Mouse (Mus musculus): ENCODE data around the gene Arpp19. TPM values are rescaled to one million over a fixed set of nuclear protein-coding genes. Genes with fewer than 3 reads are reported as not detected.

Gene Arpp19
- total RNA-seq (2021), result 100 to 1,000 TPM; 193 to 207 TPM

DNA sequence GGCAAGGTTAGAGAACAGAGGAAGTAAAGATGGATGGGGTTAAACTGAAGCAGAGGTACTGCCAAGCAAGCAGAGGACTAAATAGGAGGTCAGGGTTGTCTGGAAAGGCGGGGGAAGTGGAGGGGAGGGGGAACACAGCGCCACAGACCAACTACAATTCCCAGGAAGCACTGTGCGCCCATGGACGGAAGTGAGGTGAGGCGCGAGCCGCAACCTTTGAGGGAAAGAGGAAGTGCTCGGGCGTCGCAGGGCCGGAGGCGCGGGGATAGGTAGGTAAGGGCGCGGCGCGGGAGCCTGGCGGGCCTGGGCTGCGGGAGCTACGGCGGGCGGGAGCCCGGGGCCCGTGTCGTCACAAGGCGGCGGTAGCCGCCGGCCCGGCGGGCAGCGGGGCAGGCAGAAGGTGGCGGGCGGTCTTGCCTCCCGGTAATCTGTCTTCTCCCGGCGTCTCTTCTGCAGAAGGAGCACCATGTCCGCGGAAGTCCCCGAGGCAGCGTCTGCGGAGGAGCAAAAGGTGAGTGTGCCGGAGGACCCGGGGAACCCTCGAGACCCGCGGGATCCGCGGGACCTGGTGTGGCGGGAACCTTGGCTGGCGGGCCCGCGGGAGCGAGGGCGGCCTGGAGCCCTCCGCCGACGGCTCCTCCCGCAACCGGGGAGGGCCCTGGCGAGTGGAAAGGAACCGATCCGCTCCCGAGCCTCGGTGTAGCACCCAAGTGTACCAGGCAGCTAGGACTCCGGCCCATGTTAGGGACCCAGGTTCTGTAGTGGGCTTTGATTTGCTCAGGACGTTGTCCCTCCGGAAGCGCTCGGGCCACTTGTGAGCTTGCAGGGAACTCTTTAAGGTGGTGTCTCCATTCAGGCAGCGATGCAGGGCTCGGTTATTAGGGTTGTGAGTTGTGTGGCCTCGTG lies at the start of gene Arpp19:
Gene Arpp19 (plus strand): TSS at position 164 of the 906 bp plus-strand sequence.
- DNase-seq, result peak; percentile 83
- intact Hi-C loops (cut with DNase I), result no loop called here

DNA sequence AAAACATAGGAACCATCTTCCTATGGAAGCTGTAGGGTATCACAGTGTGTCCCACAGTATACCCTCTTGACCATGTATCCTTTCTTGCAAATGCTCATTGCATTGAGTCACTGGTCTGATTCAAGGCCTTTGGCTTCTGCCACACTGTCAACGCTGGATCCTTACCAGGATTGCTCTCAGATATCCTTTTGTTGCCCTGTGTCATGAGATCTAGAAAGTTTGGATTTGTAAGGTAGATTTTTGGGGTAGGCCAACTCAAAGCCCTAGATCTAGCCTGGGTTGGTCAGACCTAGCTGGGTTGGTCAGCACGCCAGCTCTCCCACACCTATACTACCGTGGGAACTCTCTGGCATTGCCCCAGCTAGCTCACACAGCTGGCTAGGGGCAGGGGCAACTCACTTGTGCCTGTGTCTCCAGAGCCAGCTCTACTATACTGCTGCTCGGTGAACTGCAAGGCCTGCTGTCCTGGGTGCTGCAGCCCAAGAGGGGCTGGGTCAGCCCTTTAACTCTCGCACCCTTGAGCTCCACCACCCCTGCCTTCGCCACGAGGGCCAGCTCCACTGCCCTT lies 48.4 kb upstream of the Arpp19 start:
- intact Hi-C loops (cut with DNase I), result no loop called here
- DNase-seq, result no peak

DNA sequence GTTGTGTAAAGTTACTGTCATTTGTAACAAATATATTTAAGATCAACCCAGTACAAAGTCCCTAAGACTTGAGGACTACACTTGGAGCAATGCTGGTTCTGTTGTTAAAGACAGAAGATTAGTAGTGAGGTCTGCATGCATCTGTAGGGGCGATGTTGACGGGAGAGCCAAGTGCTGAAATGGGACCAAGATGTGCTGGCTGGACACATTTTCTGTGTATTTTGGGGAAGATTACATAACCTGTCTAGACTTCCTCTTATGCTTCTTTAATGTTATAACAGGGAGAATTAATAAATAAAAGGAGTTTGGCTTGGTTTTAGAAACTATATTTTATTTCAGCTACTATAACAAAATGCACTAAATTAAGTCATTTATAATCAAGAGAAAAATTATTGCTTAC lies 47.4 kb upstream of the Arpp19 start:
- no peak for DNase-seq
- intact Hi-C loops (cut with DNase I), result no loop called here

GRCm38 (mm10) chr9:74994611-74995257 lies 42.7 kb upstream of the Arpp19 start:
- intact Hi-C loops (cut with DNase I), result no loop called here
- DNase-seq, result no peak

DNA sequence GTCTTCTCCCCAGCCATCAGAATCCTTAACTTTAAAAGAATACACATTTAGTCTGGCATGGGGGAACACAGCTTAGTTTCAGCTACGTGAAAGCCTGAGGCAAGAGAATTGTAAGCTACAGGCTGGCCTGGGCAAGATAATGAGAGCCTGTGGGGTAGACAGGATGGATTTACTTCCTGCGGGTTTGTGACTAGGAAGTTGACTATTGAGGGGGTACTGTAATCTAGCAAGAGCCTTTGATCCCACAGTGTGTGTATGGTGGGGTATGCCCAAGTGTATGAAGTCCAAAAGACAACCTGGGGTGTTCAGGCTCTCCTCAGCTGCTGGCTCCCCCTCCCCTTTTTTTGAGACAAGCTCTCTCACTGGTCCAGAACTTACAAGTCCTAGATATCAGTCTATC lies 41.1 kb upstream of the Arpp19 start:
- no peak for DNase-seq
- intact Hi-C loops (cut with DNase I), result no loop called here

GRCm38 (mm10) chr9:74997976-74998375 lies 39.4 kb upstream of the Arpp19 start:
- no peak for DNase-seq
- intact Hi-C loops (cut with DNase I), result no loop called here

GRCm38 (mm10) chr9:75001006-75001405 lies 36.4 kb upstream of the Arpp19 start:
- intact Hi-C loops (cut with DNase I), result no loop called here
- DNase-seq, result no peak

- intact Hi-C loops (cut with DNase I), result no loop called here
- DNase-seq, result peak; percentile 61
Measured at GRCm38 (mm10) chr9:75001611-75002204, 35.7 kb upstream of the Arpp19 start.

- DNase-seq, result no peak
- intact Hi-C loops (cut with DNase I), result no loop called here
Measured at GRCm38 (mm10) chr9:75002262-75002661, 35.2 kb upstream of the Arpp19 start.

GRCm38 (mm10) chr9:75004203-75004602 lies 33.2 kb upstream of the Arpp19 start:
- no peak for DNase-seq
- intact Hi-C loops (cut with DNase I), result no loop called here

DNA sequence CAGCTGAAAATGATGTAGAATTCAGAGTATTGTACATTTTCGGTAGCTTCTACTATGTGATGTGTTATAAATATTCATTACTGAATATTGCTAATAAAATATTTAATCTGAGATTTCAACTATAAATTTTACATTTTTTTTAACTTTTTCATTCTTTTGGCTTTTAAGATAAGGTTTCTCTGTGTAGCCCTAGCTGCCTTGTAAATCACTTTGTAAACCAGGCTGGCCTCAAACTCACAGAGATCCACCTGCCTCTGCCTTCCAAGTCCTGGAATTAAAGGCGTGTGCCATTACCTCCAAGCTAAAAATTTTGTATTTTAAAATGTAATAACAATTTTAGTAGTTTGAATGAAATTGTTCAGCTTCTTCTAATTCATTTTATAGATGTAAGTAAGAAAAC lies 20.8 kb upstream of the Arpp19 start:
- intact Hi-C loops (cut with DNase I), result no loop called here

DNA sequence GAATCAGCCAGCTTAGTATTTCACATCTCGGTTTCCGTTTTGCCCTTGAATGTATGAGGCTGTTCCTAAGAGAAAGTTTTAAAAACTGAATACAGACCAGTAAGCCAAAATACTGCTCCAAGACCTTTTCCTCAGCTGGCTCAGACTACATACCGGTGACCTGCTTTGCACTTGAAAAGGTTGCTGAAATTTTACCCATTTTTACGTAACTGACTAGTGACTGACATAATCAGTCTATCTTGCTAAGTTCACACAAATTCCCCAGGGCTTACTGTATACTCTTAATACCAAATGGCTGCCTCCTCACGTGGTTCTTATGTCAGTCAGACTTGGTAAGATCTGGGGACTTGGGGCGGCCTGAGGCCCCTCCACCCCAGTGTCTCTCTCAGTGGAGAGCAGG lies 18.2 kb upstream of the Arpp19 start:
- intact Hi-C loops (cut with DNase I), result no loop called here
- no peak for DNase-seq

More for the DNA sequence above, 20.8 kb upstream of the Arpp19 start:
- no peak for DNase-seq

DNA sequence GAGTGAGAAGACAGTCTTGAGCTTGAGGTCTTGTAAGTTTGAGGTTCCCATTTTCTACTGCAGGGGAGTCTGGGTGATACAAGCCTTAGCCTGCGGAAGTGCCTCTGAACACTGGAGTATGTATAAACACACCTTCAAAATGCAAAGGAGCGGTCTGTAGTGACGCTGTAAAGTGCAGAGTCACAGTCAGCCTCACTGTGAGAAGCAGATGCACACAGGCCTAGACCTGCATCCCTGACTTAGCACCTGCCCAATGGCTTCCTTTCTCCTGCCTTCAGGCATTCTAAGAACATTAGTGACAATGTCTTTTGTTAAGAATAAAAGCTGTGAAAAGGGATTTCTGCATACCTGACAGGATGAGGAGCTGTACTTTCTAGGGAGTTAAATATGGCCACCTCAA lies 17.8 kb upstream of the Arpp19 start:
- no peak for DNase-seq
- intact Hi-C loops (cut with DNase I), result no loop called here

DNA sequence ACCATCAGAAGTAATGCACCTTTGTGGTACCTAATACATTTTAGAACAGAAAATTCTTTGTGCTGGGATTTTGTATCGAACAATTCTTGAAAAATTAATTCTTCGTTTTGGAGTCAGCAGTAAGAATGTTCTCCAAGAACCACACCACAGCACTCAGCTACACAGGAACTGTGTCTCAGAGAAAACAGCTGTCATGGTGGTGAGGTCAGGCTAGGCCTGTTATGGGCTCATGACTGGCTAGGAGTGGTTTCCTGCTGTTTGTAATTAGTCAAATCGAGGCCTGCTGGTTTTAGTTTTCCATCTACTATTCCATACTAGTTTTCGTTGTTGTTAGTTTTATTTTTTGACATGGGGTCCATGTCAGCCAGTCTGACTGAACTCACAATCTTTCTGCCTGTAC lies 16.9 kb upstream of the Arpp19 start:
- no peak for DNase-seq

GRCm38 (mm10) chr9:75022546-75022945 lies 14.9 kb upstream of the Arpp19 start:
- DNase-seq, result no peak
- intact Hi-C loops (cut with DNase I), result loop anchor here (5.0 kb wide), 1 partner anchor 115 kb away; no protein-coding TSS in a partner anchor

More for the DNA sequence above, 16.9 kb upstream of the Arpp19 start:
- intact Hi-C loops (cut with DNase I), result loop anchor here (5.0 kb wide), 1 partner anchor 113 kb away; no protein-coding TSS in a partner anchor

DNA sequence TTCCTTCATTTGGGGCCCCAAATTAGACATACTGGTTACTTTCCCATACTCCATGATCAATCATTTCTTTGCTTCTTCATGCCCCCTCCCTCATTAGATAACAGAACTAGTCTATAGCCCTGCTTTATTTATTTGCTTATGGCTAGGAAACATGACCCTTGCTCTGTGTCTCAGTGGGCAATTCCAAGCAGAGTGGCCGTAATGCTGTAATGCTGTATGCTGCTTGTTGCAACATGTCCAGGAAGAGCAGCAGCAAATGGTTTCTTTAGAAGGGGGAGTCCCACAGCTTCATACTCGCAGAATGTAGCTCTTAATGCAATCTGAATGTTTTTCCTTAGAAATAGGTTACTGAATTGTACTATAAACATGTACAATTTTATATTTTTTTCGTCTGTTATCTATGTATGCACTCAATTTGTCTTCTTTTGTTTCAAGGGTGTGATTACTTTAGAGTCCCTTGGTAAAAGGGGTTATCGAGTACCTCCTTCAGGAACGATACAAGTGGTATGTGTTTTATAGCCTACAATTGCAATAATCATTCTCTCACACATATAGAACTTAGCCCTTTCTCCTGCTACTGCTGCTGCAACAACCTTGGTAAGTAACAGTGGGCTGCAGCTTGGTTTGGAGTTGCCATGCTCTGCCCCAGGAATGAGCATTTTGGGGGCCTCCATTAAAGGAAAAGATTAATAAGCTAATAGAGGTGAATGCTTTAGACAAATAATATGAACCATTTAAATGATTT lies 14.1 kb upstream of the Arpp19 start:
- intact Hi-C loops (cut with DNase I), result loop anchor here (5.0 kb wide), 1 partner anchor 116 kb away; no protein-coding TSS in a partner anchor
- no peak for DNase-seq

GRCm38 (mm10) chr9:75024089-75024488 lies 13.3 kb upstream of the Arpp19 start:
- no peak for DNase-seq
- intact Hi-C loops (cut with DNase I), result loop anchor here (5.0 kb wide), 1 partner anchor 117 kb away; no protein-coding TSS in a partner anchor

GRCm38 (mm10) chr9:75025689-75026088 lies 11.7 kb upstream of the Arpp19 start:
- intact Hi-C loops (cut with DNase I), result no loop called here
- no peak for DNase-seq

GRCm38 (mm10) chr9:75032408-75032807 lies 5.0 kb upstream of the Arpp19 start:
- intact Hi-C loops (cut with DNase I), result no loop called here
- no peak for DNase-seq

GRCm38 (mm10) chr9:75033141-75033540 lies 4.3 kb upstream of the Arpp19 start:
- no peak for DNase-seq
- intact Hi-C loops (cut with DNase I), result no loop called here

Data from left cerebral cortex, postnatal 4 days (tissue).